Mouse (Mus musculus): Measurements from ENCODE around the gene Gm973. TPM values are rescaled to one million over a fixed set of nuclear protein-coding genes. Genes with fewer than 3 reads are reported as not detected.

Gm973 gene
- total and polyA plus RNA-seq, 3 experiments: 2.3 to 14.9 (median 7.6) TPM

DNA sequence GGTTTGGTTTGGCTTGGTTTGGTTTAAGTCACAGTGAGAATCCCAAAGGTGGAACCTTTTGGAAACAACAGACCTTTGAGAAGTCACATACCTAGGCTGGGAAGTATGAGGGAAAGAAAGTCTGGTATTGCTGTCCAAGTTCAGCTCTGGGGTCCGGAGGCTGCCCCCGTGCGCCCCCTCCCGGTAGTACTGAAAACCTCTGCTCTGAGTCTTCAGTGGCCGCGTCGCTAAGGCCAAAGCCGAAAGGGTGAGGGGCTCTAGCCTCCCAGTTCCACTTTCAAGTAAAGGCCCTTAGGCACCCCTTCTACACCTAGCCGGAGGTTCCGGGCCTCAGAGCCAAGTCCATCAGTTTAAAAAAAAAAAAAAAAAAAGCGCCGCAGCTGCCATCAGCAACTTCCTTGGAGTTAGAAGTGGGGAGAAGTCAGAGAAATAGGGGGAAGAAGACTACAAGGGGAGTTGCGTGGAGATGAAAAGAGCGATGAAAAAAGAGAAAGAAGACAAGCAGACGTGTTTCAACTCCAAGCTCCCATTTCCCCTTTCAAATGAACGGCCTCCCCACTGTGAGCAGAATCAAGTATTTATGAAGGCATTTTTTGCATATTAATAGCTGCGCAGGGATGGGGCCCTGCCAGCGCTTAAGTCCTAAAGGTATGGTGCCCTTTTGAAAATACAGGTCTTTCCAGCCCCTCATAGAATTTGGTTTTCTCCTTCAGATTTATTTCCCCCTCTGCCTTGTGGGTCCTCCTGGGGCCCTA is 68.8 kb downstream of the Gm973 start (continued):
- no peak for TF ChIP-seq UBTF (IDR thresholded peaks at IDR 0.05; ENCODE audit: low read depth, low read length)
- no peak for TF ChIP-seq ZC3H11A (IDR thresholded peaks at IDR 0.05; ENCODE audit: low read depth, low read length)
- no peak for TF ChIP-seq USF1 (IDR thresholded peaks at IDR 0.05; ENCODE audit: low read depth, low read length)
- TF ChIP-seq ETS1 (conservative IDR thresholded peaks at IDR 0.05; ENCODE audit: low read depth, low read length): no peak
- no peak; the same call in 1 of the 2 replicates for TF ChIP-seq EP300 (IDR thresholded peaks at IDR 0.05; ENCODE audit: low read length)
- peak; percentile 70 for TF ChIP-seq ZNF384 (IDR thresholded peaks at IDR 0.05; ENCODE audit: low read depth, low read length)
- TF ChIP-seq POLR2AphosphoS2 (IDR thresholded peaks at IDR 0.05; ENCODE audit: low read depth, low read length): no peak
- TF ChIP-seq RCOR1 (conservative IDR thresholded peaks at IDR 0.05; ENCODE audit: low read depth, low read length): no peak
- TF ChIP-seq USF2 (conservative IDR thresholded peaks at IDR 0.05; ENCODE audit: low read depth, low read length): no peak
- TF ChIP-seq BHLHE40 (IDR thresholded peaks at IDR 0.05; ENCODE audit: low read depth, low read length): no peak
- TF ChIP-seq CHD2 (IDR thresholded peaks at IDR 0.05; ENCODE audit: low read length): no peak
- no peak for TF ChIP-seq GABPA (IDR thresholded peaks at IDR 0.05; ENCODE audit: insufficient replicate concordance, low read depth, low read length)
- no peak for TF ChIP-seq JUN (IDR thresholded peaks at IDR 0.05; ENCODE audit: insufficient read depth, low read depth, low read length)
- TF ChIP-seq MEF2A (IDR thresholded peaks at IDR 0.05; ENCODE audit: borderline replicate concordance, low read depth, low read length): no peak
- TF ChIP-seq HCFC1 (IDR thresholded peaks at IDR 0.05; ENCODE audit: low read depth, low read length): 0 out of 2 replicates have a peak, but pooled peaks have one; percentile 19
- no peak for TF ChIP-seq MAZ (IDR thresholded peaks at IDR 0.05; ENCODE audit: low read depth, low read length)
- TF ChIP-seq MAX (IDR thresholded peaks at IDR 0.05; ENCODE audit: low read length): no peak
- no peak for TF ChIP-seq ELF1 (IDR thresholded peaks at IDR 0.05; ENCODE audit: low read depth, low read length)
- TF ChIP-seq SMC3 (IDR thresholded peaks at IDR 0.05; ENCODE audit: low read depth, low read length): peak; percentile 87
- no peak for TF ChIP-seq MYC (IDR thresholded peaks at IDR 0.05; ENCODE audit: low read depth, low read length)

DNA sequence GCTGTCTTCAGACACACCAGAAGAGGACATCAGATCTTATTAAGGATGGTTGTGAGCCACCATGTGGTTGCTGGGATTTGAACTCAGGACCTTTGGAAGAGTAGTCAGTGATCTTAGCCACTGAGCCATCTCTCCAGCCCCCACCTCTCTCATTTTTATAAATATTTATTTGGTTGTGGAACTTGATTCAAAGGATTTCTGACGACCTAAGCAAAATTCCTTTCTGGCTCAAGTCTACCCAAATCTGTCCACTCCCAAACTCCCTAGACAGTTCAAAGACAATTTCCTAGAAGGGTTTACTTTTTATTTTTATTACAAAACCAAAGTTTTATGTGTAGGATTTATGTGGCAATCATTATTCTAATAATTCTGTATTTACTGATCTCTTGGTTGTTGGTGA is 73.2 kb downstream of the Gm973 start:
- no peak for TF ChIP-seq SIN3A (IDR thresholded peaks at IDR 0.05; ENCODE audit: low read length)
- TF ChIP-seq MAFK (IDR thresholded peaks at IDR 0.05; ENCODE audit: insufficient replicate concordance, low read length): peak; percentile 72
- in situ Hi-C loops (cut with MboI; ENCODE audit: low pct_ligation_motif_present, low pct_unique_long_range_greater_than_20kb, low sequenced_read_pairs) (no loop called here), dilution Hi-C loops (cut with MboI; ENCODE audit: extremely low pct_ligation_motif_present, extremely low pct_unique_long_range_greater_than_20kb, low sequenced_read_pairs) (no loop called here)
- H3K27me3 ChIP-seq (replicated peaks): no peaks in the 10 kb centered on the region
- no peaks in the 10 kb centered on the region for H3K9me3 ChIP-seq (replicated peaks; ENCODE audit: low read length)
- no peaks in the 10 kb centered on the region; the same call in 1 of the 2 replicates for H3K79me2 ChIP-seq (replicated peaks; ENCODE audit: control insufficient read depth, extremely low read depth, insufficient read depth, poor library complexity, severe bottlenecking)
- no peak overlapping the region for H3K4me2 ChIP-seq (ENCODE audit: insufficient read depth, low read depth, poor library complexity, severe bottlenecking)
- H3K4me3 ChIP-seq (replicated peaks in 1 of 3; ENCODE audit: low read depth in 2 of 3, low read length in 2 of 3, poor library complexity in 1 of 3): no peak overlapping the region
- H3K9ac ChIP-seq (ENCODE audit: insufficient read depth, low read depth): no peak overlapping the region
- no peak overlapping the region for H3K27ac ChIP-seq (ENCODE audit: insufficient read depth, low read depth)
- H3K36me3 ChIP-seq (replicated peaks in 1 of 2; ENCODE audit: control insufficient read depth in 1 of 2, insufficient read depth in 1 of 2, low read length in 1 of 2): no peaks in the 10 kb centered on the region
- DNase-seq (ENCODE audit: extremely low read depth): no peak
- peaks cover 21 to 31% of the 10 kb centered on the region in 2 experiments for H3K4me1 ChIP-seq (ENCODE audit: control insufficient read depth in 1 of 2, insufficient read depth in 2 of 2)

Data from CH12.LX (cell line).